ENCODE assay signal across 9 mouse cellular contexts in genomic region chr1:120468891-120469290, GRCm38 (mm10). TPM values are rescaled to one million over a fixed set of nuclear protein-coding genes. Genes with fewer than 3 reads are reported as not detected.
DNase-seq lines count a peak whose midpoint lies in the region; ATAC-seq lines count a peak whose summit lies in the region.
"Had no signal": no experiment of that assay in that cellular context is flagged by ENCODE, and none has a peak within 500 bp of the region (broad histone marks: within the 10 kb centered on the region; RNA-seq: fewer than 3 reads in every experiment).

No protein-coding gene starts in this region.

- H3K9ac ChIP-seq in hindbrain, embryonic 13.5 days = no peak overlapping the region
- no peak overlapping the region for H3K9ac ChIP-seq in forebrain, embryonic 12.5 days
- no peak overlapping the region for H3K9ac ChIP-seq in neural tube, embryonic 11.5 days (ENCODE audit: low read length)

- H3K27ac ChIP-seq in hindbrain, embryonic 10.5 days = no peak overlapping the region
- no peak overlapping the region for H3K27ac ChIP-seq in hindbrain, embryonic 13.5 days
- H3K27ac ChIP-seq in forebrain, embryonic 12.5 days = no peak overlapping the region
- H3K27ac ChIP-seq in neural tube, embryonic 11.5 days (ENCODE audit: low read depth, low read length) = no peak overlapping the region
- H3K27ac ChIP-seq: macrophage had no signal

- H3K36me3 ChIP-seq in hindbrain, embryonic 10.5 days = no peaks in the 10 kb centered on the region
- no peaks in the 10 kb centered on the region for H3K36me3 ChIP-seq in hindbrain, embryonic 13.5 days
- H3K36me3 ChIP-seq in forebrain, embryonic 12.5 days (replicated peaks) = no peaks in the 10 kb centered on the region
- no peaks in the 10 kb centered on the region for H3K36me3 ChIP-seq in neural tube, embryonic 11.5 days (ENCODE audit: control insufficient read depth, insufficient read depth, low read length)

- DNase-seq in hindbrain, embryonic 10.5 days (ENCODE audit: low spot score) = peak; percentile 79
- peak; percentile 46 for DNase-seq in WW6 (ENCODE audit: low read depth, low spot score)
- DNase-seq in hindlimb bud, embryonic 11.5 days (ENCODE audit: extremely low spot score, low read depth, low spot score) = peak; percentile 33
- peak; percentile 71 for DNase-seq in left cerebral cortex, postnatal 4 days
- DNase-seq in neural tube, embryonic 11.5 days (ENCODE audit: low spot score) = peak; percentile 79
- peak; percentile 22 for DNase-seq in urinary bladder, postnatal 14 days (ENCODE audit: low spot score)

- peaks cover 6% of the 10 kb centered on the region; the same call in 1 of the 2 replicates for H3K27me3 ChIP-seq in hindbrain, embryonic 10.5 days (ENCODE audit: insufficient read depth, poor library complexity, severe bottlenecking)
- H3K27me3 ChIP-seq in hindbrain, embryonic 13.5 days = peaks cover 18% of the 10 kb centered on the region; the same call in 1 of the 2 replicates
- H3K27me3 ChIP-seq in forebrain, embryonic 12.5 days = peaks cover 5% of the 10 kb centered on the region; the same call in 1 of the 2 replicates
- H3K27me3 ChIP-seq in neural tube, embryonic 11.5 days (ENCODE audit: control insufficient read depth, insufficient read depth, low read length) = no peaks in the 10 kb centered on the region

- WGBS in hindbrain, embryonic 10.5 days = 13% methylated on average over 15 of the region's 15 CpGs
- 20% methylated on average over 15 of the region's 15 CpGs for WGBS in hindbrain, embryonic 13.5 days
- 19% methylated on average over 15 of the region's 15 CpGs for WGBS in forebrain, embryonic 12.5 days
- WGBS in neural tube, embryonic 11.5 days = 12% methylated on average over 15 of the region's 15 CpGs

- intact Hi-C loops in left cerebral cortex, postnatal 4 days (cut with DNase I) = no loop called here

- no peak overlapping the region for H3K4me2 ChIP-seq in hindbrain, embryonic 13.5 days
- no peak overlapping the region for H3K4me2 ChIP-seq in forebrain, embryonic 12.5 days
- no peak overlapping the region for H3K4me2 ChIP-seq in neural tube, embryonic 11.5 days (ENCODE audit: low read depth)

- no peaks in the 10 kb centered on the region for H3K9me3 ChIP-seq in hindbrain, embryonic 10.5 days
- H3K9me3 ChIP-seq in hindbrain, embryonic 13.5 days = no peaks in the 10 kb centered on the region
- H3K9me3 ChIP-seq in forebrain, embryonic 12.5 days = no peaks in the 10 kb centered on the region
- no peaks in the 10 kb centered on the region for H3K9me3 ChIP-seq in neural tube, embryonic 11.5 days (ENCODE audit: control insufficient read depth, low read length)

- no peak for ATAC-seq in hindbrain, embryonic 13.5 days (ENCODE audit: low FRiP score)
- peak; percentile 60; the same call in 1 of the 2 replicates for ATAC-seq in forebrain, embryonic 12.5 days (ENCODE audit: low FRiP score)
- ATAC-seq in neural tube, embryonic 11.5 days (ENCODE audit: insufficient read depth, low FRiP score, low TSS enrichment) = no peak

- no peak overlapping the region for H3K4me3 ChIP-seq in hindbrain, embryonic 10.5 days
- no peak overlapping the region for H3K4me3 ChIP-seq in hindbrain, embryonic 13.5 days
- H3K4me3 ChIP-seq in forebrain, embryonic 12.5 days (replicated peaks) = no peak overlapping the region
- H3K4me3 ChIP-seq in neural tube, embryonic 11.5 days (ENCODE audit: low read depth, low read length) = no peak overlapping the region

- H3K4me1 ChIP-seq in hindbrain, embryonic 10.5 days (replicated peaks) = peaks cover 13% of the 10 kb centered on the region
- peaks cover 11% of the 10 kb centered on the region; the same call in 1 of the 2 replicates for H3K4me1 ChIP-seq in hindbrain, embryonic 13.5 days (replicated peaks)
- H3K4me1 ChIP-seq in forebrain, embryonic 12.5 days = no peaks in the 10 kb centered on the region
- peaks cover 6% of the 10 kb centered on the region; the same call in 1 of the 2 replicates for H3K4me1 ChIP-seq in neural tube, embryonic 11.5 days (ENCODE audit: control insufficient read depth, insufficient read depth, low read length)

RNA-seq across cellular contexts. Expression of gene Marco, which starts 35.9 kb away (rescaled TPM):
- polyA plus RNA-seq in hindbrain, embryonic 10.5 days (2016; fragmentation: Nextera tagmentation; extraction: Ambion mirVana) = not detected in 2 replicates
- 0.08 TPM in 1 of 2 replicates, not detected in the other for polyA plus RNA-seq in hindbrain, embryonic 13.5 days (2015; fragmentation: Nextera tagmentation; extraction: Ambion mirVana)
- 0.13 TPM in 1 of 2 replicates, not detected in the other for polyA plus RNA-seq in forebrain, embryonic 12.5 days (2016; fragmentation: Nextera tagmentation; extraction: Ambion mirVana)
- total RNA-seq in left cerebral cortex, postnatal 4 days (2021) = under 1 TPM in 1 of 2 experiments, not detected in 1; 0.72 TPM
- 0.77 TPM in 1 of 2 replicates, not detected in the other for polyA plus RNA-seq in neural tube, embryonic 11.5 days (2014; fragmentation: Nextera tagmentation; extraction: Ambion mirVana)

Comparison
In these comparisons a context has a peak if more than half of its experiments do, and no peak if none do; other contexts are left out.
1. DNase-seq: peak in every context shown above with its lines; median percentile 79 in hindbrain, embryonic 10.5 days; 79 in neural tube, embryonic 11.5 days; 71 in left cerebral cortex, postnatal 4 days; 46 in WW6; 33 in hindlimb bud, embryonic 11.5 days; 22 in urinary bladder, postnatal 14 days.